Mouse (Mus musculus): ENCODE data around the gene Med24.

GRCm38 (mm10) chr11:98660517-98660916 is 68.7 kb downstream of the Med24 start:
- no peak for TF ChIP-seq POLR2A (IDR thresholded peaks at IDR 0.05; ENCODE audit: borderline replicate concordance, extremely low read depth, low read depth, low read length)
- TF ChIP-seq CTCF (IDR thresholded peaks at IDR 0.05; ENCODE audit: insufficient read depth, low read length) = 0 out of 2 replicates have a peak, but pooled peaks have one; percentile 19
